14 mouse cellular contexts compared by ENCODE assay signal in the genomic region with DNA sequence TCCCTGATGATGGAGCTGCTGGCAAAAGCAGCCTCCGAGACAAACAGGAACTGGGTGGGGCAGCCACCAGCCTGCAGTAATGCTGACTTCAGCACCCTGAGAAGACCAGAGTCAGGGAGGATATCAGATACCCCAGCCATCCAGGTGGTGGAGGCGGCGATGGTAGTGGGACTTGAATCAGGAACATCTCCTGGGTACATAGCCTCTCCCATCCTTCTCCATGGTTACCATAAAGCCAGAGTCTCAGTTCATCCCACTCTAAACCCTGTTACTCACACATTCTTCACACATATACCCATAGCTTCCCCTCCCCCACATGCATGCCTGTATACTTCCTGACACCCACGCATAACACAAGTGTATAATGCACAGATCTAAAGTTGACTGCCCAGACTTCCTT. TPM values are rescaled to one million over a fixed set of nuclear protein-coding genes. Genes with fewer than 3 reads are reported as not detected.
DNase-seq lines count a peak whose midpoint lies in the region; ATAC-seq and TF ChIP-seq lines count a peak whose summit lies in the region.
"Had no signal": no experiment of that assay in that cellular context is flagged by ENCODE, and none has a peak within 500 bp of the region (broad histone marks: within the 10 kb centered on the region; RNA-seq: fewer than 3 reads in every experiment).

No protein-coding gene starts in this region.

- ATAC-seq in midbrain, embryonic 11.5 days (ENCODE audit: low FRiP score), result no peak
- ATAC-seq: intestine, embryonic 16.5 days had no signal

- DNase-seq in left cerebral cortex, postnatal 25 days (ENCODE audit: low spot score in 2 of 2), result peak; percentile 36 to 80
- no peak for DNase-seq in left cerebral cortex, postnatal 4 days
- DNase-seq in CD4-positive, CD25-positive, alpha-beta regulatory T cell, adult 2 months (ENCODE audit: low read depth, low spot score), result peak; percentile 69
- peak; percentile 79 for DNase-seq in induced T-regulatory cell, adult 2 months (ENCODE audit: low read depth)
- DNase-seq in thymus, adult 2 months, result peak; percentile 63
- no peak for DNase-seq in heart, adult 18-20 months
- DNase-seq in cerebellum, postnatal 10 days, result no peak
- no peak for DNase-seq in midbrain, embryonic 11.5 days (ENCODE audit: low spot score, missing footprints)
- DNase-seq: heart, postnatal 4 days; kidney, postnatal 10 days had no signal

- peak overlapping the region; percentile 80 for H3K27ac ChIP-seq in thymus, adult 2 months (ENCODE audit: control insufficient read depth, insufficient read depth, low read length)
- H3K27ac ChIP-seq in midbrain, embryonic 11.5 days (ENCODE audit: low read depth, low read length), result no peak overlapping the region
- H3K27ac ChIP-seq: liver, embryonic 14.5 days; macrophage had no signal

- H3K4me2 ChIP-seq in midbrain, embryonic 11.5 days, result no peak overlapping the region

- H3K4me1 ChIP-seq in thymus, adult 2 months (replicated peaks; ENCODE audit: control insufficient read depth, insufficient read depth, low read length), result peaks cover 46% of the 10 kb centered on the region
- H3K4me1 ChIP-seq in midbrain, embryonic 11.5 days (ENCODE audit: control insufficient read depth, insufficient read depth, low read length), result no peaks in the 10 kb centered on the region

- H3K9me3 ChIP-seq in midbrain, embryonic 11.5 days (ENCODE audit: control insufficient read depth, low read length), result no peaks in the 10 kb centered on the region

- no peak for TF ChIP-seq POLR2A in thymus, adult 2 months (IDR thresholded peaks at IDR 0.05; ENCODE audit: control insufficient read depth, extremely low read depth, insufficient read depth, low read length, poor library complexity)

- no peaks in the 10 kb centered on the region for H3K27me3 ChIP-seq in thymus, adult 2 months (ENCODE audit: control insufficient read depth, insufficient read depth, low read length)
- no peaks in the 10 kb centered on the region for H3K27me3 ChIP-seq in midbrain, embryonic 11.5 days (ENCODE audit: control insufficient read depth, insufficient read depth, low read length)

- H3K9ac ChIP-seq in midbrain, embryonic 11.5 days (ENCODE audit: low read length), result no peak overlapping the region
- H3K9ac ChIP-seq: liver, embryonic 14.5 days had no signal

- WGBS in thymus, adult 2 months, result 26% methylated on average over 4 of the region's 4 CpGs
- 86% methylated on average over 4 of the region's 4 CpGs for WGBS in midbrain, embryonic 11.5 days

- no peak overlapping the region for H3K4me3 ChIP-seq in thymus, adult 2 months (ENCODE audit: control insufficient read depth, insufficient read depth, low read length)
- no peak overlapping the region for H3K4me3 ChIP-seq in midbrain, embryonic 11.5 days (ENCODE audit: low read depth, low read length)
- H3K4me3 ChIP-seq: erythroblast, embryonic 14.5 days had no signal

- no peak for TF ChIP-seq CTCF in thymus, adult 2 months (IDR thresholded peaks at IDR 0.05; ENCODE audit: borderline replicate concordance, control insufficient read depth, extremely low read depth, insufficient read depth, low read length, poor library complexity)

- intact Hi-C loops in left cerebral cortex, postnatal 25 days (cut with DNase I), result no loop called here
- intact Hi-C loops in left cerebral cortex, postnatal 4 days (cut with DNase I), result no loop called here

- peaks cover 3% of the 10 kb centered on the region for H3K36me3 ChIP-seq in thymus, adult 2 months (ENCODE audit: control insufficient read depth, insufficient read depth, low read length)
- H3K36me3 ChIP-seq in midbrain, embryonic 11.5 days (ENCODE audit: control insufficient read depth, insufficient read depth, low read length), result no peaks in the 10 kb centered on the region

RNA-seq across cellular contexts. Expression of a gene that starts 18.3 kb away (rescaled TPM):
- 10 to 100 TPM; 73.4 to 83.0 TPM for total RNA-seq in left cerebral cortex, postnatal 25 days (2021)
- total RNA-seq in left cerebral cortex, postnatal 4 days (2021), result 10 to 100 TPM; 39.1 to 40.8 TPM
- polyA plus RNA-seq in thymus, adult 2 months (2012; rRNA removed), result 45.0 and 46.0 TPM in 2 replicates
- total RNA-seq in heart, adult 18-20 months (2021), result 1 to 10 TPM; 2.8 to 5.3 TPM
- polyA plus RNA-seq in midbrain, embryonic 11.5 days (2014; fragmentation: Nextera tagmentation; extraction: Ambion mirVana), result 7.3 and 7.4 TPM in 2 replicates

Comparison
In these comparisons a context has a peak if more than half of its experiments do, and no peak if none do; other contexts are left out.
1. DNase-seq: peak in left cerebral cortex, postnatal 25 days (2 of 2), CD4-positive, CD25-positive, alpha-beta regulatory T cell, adult 2 months (single experiment), induced T-regulatory cell, adult 2 months (single experiment) and thymus, adult 2 months (single experiment); none in left cerebral cortex, postnatal 4 days (single experiment), heart, adult 18-20 months (0 of 2), cerebellum, postnatal 10 days (0 of 2) and midbrain, embryonic 11.5 days (single experiment).
2. RNA of a gene that starts 18.3 kb away (total RNA-seq): 73.4 to 83.0 TPM in left cerebral cortex, postnatal 25 days and 39.1 to 40.8 TPM in left cerebral cortex, postnatal 4 days; 2.8 to 5.3 TPM in heart, adult 18-20 months; every median in the first group is over 4 times any median in the second.